Mouse (Mus musculus) right cerebral cortex, postnatal 25 days (tissue): ENCODE results near the gene Rtp3.

ENCODE experiments used
- DNase-seq: peaks from one replicate; pipeline ENCODE4 v3.0.0; 2022

Gene Rtp3

DNA sequence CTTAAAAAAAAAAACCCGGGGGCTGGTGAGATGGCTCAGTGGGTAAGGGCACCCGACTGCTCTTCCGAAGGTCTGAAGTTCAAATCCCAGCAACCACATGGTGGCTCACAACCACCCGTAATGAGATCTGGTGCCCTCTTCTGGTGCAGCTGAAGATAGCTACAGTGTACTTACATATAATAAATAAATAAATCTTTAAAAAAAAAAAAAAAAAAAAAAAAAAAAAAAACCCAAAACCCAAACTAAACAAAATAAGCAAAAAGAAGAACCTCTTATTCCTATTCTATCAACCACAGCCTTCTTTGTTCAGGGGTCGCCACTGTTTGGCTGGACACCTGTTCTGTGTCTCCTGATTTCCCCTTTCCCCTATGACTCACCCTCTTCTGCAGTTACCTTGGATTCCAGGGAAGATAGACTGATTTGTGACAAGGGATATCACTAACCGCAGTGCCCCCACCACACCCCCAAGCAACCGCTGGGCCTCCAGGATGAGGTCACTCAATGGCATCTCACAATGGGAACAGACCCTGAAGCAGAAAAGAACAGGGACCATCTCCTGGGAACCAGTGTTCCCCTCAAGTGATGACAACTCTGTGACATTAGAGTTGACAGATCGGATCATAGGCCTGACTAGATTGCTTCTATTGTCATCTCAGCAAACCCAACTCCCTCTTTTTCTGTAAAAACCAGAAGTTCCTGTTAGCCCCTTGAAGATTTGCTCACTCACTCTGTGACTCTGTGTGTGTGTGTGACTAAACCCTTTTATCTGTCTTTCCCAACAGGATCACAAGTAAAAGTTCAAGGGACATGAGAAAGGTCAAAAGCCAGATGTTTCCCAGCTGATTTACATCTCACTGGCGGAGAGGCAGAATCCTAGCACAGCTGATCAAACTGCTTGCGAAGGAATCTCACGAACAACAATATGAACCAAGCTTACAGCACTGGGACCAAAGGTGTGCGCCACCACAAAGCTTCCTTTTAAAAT lies 52.6 kb downstream of the Rtp3 start:
- DNase-seq: no peak

DNA sequence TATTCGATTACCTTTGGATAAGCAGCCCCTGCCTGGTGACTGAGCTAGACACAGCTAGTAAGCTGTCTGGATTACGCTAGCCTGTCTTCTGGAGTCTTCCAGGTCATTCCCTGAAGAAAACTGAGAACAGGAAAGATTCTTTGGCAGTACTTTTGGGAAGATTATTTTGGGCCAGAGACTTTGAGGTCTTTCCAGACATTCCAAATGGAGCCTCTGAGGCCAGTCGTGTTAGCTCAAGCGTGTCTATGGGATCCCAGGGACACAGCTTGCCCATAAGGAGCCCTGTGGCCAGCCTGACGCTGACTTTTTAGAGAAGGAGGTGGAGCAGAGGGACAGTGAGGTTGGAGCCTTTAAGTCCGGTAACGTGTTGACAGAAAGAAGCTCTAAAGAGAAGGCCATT lies 54.4 kb downstream of the Rtp3 start:
- DNase-seq: no peak
